Mouse (Mus musculus): Measurements from ENCODE around the gene Mast4. TPM values are rescaled to one million over a fixed set of nuclear protein-coding genes. Genes with fewer than 3 reads are reported as not detected.

The Mast4 gene
- total RNA-seq, 2 experiments from 2014 or later: 66.7 to 68.9 TPM

DNA sequence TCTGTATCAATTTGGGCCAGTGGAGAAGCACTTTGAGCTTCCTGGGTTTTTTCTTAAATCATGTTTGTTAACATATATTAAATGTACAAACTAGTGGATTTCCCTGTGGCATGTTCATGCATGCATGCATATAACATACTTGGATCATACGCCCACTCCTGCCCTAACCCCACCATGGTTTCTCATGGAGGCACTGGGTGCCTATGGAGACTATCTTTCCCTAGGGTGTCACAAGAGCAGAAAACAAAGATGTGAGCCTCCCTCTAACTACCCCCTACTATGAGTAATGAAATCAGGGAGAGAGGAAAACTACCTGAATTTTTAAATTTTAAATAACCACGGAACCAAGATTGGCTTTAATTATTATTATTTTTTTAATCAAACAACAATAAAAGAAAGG, 32.2 kb downstream of the Mast4 start:
- Histone ChIP-seq H3K4me3 (no peak overlapping the region), H3K27ac (no peak overlapping the region)
- no peak for TF ChIP-seq CTCF (conservative IDR thresholded peaks at IDR 0.05)
- DNase-seq (ENCODE audit: low spot score in 2 of 2): no peak

DNA sequence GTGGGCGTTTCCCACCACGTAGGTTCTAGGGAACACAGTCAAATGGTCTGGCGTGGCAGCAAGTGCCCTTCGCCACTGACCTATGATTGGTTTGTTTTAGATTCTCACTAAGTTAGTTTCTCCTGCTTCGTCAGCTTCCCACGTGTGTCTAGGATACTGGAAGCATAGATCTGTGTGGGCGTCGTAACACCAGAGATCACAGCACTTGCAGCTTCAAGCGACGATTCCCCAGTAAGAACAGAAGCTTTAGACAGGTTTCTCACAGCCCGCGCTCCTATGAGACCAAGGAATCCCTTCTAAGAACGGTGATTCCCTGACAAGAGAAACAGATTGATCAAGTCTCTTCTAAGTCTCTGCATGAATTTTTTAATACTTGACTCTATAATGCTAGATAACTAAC, 39.9 kb downstream of the Mast4 start:
- H3K27ac ChIP-seq: no peak overlapping the region
- no peak for TF ChIP-seq CTCF (conservative IDR thresholded peaks at IDR 0.05)
- H3K4me3 ChIP-seq: no peak overlapping the region
- no peak for DNase-seq (ENCODE audit: low spot score in 2 of 2)

DNA sequence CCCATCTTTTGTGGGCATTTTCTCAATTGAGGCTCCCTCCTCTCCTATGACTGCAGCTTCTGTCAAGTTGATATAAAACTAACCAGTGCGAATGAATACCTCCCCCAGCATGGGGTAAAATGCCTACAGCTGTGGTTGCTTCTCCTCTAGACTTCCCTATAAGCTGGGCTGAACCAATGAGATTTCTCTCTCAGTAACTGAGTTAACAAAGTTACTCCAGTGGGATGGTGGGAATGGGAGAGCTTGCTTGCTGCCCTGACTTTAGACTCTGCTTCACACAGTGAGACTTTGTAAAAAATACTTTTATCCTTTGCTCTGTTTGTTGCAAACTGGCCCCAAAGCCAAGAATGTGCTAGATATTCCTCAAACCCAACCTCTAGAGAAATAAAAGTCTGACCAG, 41.2 kb downstream of the Mast4 start:
- H3K27ac ChIP-seq: no peak overlapping the region
- no peak for DNase-seq (ENCODE audit: low spot score in 2 of 2)
- TF ChIP-seq CTCF (conservative IDR thresholded peaks at IDR 0.05): no peak
- no peak overlapping the region for H3K4me3 ChIP-seq

DNA sequence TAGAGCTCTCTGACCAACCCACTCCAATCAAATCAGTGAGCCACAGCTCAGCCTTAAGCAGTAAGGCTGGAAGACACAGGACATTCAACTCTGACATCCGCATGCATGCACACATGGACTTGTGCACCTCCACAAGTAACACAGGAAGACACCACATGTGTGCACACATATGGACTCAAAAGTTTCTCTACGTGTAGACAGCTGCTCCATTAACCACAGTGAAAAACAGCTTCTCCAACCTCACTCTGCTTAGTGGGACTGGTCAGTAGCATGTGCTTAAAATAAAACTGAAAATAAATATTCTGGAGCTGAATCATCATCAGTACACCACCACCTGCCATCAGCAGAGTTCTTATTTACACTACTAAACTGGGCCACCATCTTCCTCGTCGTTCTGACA, 43.2 kb downstream of the Mast4 start:
- DNase-seq (ENCODE audit: low spot score in 2 of 2): no peak
- Histone ChIP-seq H3K27ac (no peak overlapping the region), H3K4me3 (no peak overlapping the region)
- TF ChIP-seq CTCF (conservative IDR thresholded peaks at IDR 0.05): no peak

DNA sequence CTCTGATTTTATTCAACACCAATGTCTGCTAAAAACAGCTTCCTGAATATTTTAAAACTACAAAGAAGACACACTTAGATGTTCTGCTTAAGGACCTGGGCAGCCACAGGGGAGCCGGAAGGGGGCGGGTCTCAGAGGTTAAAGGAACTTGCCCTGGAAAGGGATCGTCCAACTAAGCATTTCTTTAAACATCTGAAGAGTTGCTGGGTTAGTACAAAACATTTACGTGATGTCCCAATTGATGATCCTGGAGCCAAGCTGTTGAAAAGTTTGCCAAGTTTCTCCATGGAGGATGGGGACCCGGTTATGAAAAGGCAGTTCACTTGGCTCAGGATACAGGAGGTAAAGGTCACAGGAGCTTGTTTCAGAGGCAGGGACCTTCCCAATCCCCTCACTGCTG, 48.5 kb downstream of the Mast4 start:
- no peak for TF ChIP-seq CTCF (conservative IDR thresholded peaks at IDR 0.05)
- H3K27ac ChIP-seq: no peak overlapping the region

DNA sequence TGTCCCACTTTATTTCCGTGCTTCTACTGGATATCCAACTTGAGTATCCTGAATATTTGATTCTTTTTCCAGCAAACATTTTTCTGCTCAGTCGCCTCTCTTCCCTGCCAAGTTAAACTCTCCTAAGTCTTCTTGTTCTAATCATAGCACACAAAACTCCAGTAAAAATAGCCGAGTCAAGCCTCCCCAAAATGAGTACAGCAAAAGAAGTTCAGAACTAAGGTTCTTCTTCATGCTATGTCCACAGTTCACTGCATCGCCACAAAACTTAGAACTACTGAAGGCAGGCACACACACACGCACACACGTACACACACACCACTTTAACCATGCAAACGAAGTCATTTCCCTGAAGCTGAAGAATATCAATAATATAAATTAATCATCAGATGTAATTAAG, 49.3 kb downstream of the Mast4 start:
- TF ChIP-seq CTCF (conservative IDR thresholded peaks at IDR 0.05): no peak
- DNase-seq (ENCODE audit: low spot score in 2 of 2): no peak
- no peak overlapping the region for H3K4me3 ChIP-seq
- H3K27ac ChIP-seq: no peak overlapping the region

More for the DNA sequence above, 48.5 kb downstream of the Mast4 start:
- no peak for DNase-seq (ENCODE audit: low spot score in 2 of 2)
- no peak overlapping the region for H3K4me3 ChIP-seq

- H3K4me3 ChIP-seq: no peak overlapping the region
- no peak for DNase-seq (ENCODE audit: low spot score in 2 of 2)
- TF ChIP-seq CTCF (conservative IDR thresholded peaks at IDR 0.05): no peak
- no peak overlapping the region for H3K27ac ChIP-seq
Observed at GRCm38 (mm10) chr13:103270856-103271391, 63.4 kb downstream of the Mast4 start.

DNA sequence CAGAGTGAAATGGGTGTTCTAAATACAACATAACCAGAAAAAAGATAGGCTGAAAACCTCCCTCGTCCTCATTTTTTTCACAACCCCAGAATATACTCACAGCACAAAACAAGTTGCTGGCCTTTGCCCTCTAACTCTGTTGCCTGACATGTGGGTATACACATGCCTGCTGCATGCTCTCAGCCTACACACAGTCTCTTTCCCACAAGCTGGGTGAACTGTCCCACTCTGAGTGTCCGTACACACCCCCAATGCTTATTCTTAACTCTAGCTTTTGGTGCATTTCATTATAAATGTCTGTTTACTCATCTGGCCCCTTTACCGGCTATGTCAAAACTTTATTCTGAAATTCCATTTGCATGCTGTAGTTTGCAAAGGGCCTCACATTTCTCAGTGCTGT, 71.6 kb downstream of the Mast4 start:
- Histone ChIP-seq H3K27ac (no peak overlapping the region), H3K4me3 (no peak overlapping the region)
- DNase-seq (ENCODE audit: low spot score in 2 of 2): no peak
- TF ChIP-seq CTCF (conservative IDR thresholded peaks at IDR 0.05): no peak

GRCm38 (mm10) chr13:103262061-103262460, 72.2 kb downstream of the Mast4 start:
- DNase-seq (ENCODE audit: low spot score in 2 of 2): no peak
- H3K4me3 ChIP-seq: no peak overlapping the region
- no peak for TF ChIP-seq CTCF (conservative IDR thresholded peaks at IDR 0.05)
- no peak overlapping the region for H3K27ac ChIP-seq

GRCm38 (mm10) chr13:103260414-103260813, 73.9 kb downstream of the Mast4 start:
- TF ChIP-seq CTCF (conservative IDR thresholded peaks at IDR 0.05): no peak
- no peak overlapping the region for H3K27ac ChIP-seq
- DNase-seq (ENCODE audit: low spot score in 2 of 2): no peak
- H3K4me3 ChIP-seq: no peak overlapping the region

DNA sequence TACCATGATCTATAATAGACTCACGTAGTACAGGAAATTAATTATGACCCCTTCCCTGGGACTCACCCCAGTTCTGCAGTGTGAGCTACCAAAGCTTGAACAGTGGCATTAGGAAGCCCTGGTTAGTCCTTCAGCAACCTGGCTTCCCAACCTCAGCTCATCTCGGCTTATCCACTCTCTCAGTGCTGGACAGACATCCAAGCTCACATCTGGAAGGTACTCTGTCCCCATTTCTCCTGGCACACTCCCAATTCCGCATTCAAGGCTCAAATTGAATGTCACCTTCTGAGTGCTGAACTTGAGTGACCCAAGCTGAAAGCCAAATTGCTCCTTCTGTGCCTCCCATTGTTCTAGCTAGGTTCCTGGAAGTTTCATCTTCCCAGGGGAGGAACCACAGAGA, 76.2 kb downstream of the Mast4 start:
- Histone ChIP-seq H3K27ac (no peak overlapping the region), H3K4me3 (no peak overlapping the region)
- TF ChIP-seq CTCF (conservative IDR thresholded peaks at IDR 0.05): no peak
- DNase-seq (ENCODE audit: low spot score in 2 of 2): no peak

- no peak for TF ChIP-seq CTCF (conservative IDR thresholded peaks at IDR 0.05)
- no peak for DNase-seq (ENCODE audit: low spot score in 2 of 2)
- no peak overlapping the region for H3K4me3 ChIP-seq
- H3K27ac ChIP-seq: no peak overlapping the region
Observed at GRCm38 (mm10) chr13:103254861-103255260, 79.4 kb downstream of the Mast4 start.

DNA sequence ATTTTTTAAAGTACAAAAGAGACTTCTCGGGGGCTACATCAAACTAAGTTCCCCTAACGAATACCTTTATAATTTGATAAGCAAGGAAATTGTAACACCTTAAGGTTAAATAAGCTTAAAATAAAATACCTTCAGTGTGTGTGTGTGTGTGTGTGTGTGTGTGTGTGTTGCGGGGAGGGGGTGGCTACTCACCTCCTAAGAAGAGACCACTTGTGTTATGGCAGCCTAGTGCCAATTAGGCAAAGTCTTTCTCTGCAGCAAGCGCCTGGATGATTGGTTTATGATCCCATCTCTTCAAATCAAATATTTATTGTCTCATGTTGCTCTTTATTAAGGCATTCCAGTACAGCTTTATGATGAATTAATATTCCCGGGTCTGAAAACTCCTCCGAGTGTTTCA, 81.2 kb downstream of the Mast4 start:
- H3K4me3 ChIP-seq: no peak overlapping the region
- no peak overlapping the region for H3K27ac ChIP-seq
- no peak for TF ChIP-seq CTCF (conservative IDR thresholded peaks at IDR 0.05)
- DNase-seq (ENCODE audit: low spot score in 2 of 2): no peak

DNA sequence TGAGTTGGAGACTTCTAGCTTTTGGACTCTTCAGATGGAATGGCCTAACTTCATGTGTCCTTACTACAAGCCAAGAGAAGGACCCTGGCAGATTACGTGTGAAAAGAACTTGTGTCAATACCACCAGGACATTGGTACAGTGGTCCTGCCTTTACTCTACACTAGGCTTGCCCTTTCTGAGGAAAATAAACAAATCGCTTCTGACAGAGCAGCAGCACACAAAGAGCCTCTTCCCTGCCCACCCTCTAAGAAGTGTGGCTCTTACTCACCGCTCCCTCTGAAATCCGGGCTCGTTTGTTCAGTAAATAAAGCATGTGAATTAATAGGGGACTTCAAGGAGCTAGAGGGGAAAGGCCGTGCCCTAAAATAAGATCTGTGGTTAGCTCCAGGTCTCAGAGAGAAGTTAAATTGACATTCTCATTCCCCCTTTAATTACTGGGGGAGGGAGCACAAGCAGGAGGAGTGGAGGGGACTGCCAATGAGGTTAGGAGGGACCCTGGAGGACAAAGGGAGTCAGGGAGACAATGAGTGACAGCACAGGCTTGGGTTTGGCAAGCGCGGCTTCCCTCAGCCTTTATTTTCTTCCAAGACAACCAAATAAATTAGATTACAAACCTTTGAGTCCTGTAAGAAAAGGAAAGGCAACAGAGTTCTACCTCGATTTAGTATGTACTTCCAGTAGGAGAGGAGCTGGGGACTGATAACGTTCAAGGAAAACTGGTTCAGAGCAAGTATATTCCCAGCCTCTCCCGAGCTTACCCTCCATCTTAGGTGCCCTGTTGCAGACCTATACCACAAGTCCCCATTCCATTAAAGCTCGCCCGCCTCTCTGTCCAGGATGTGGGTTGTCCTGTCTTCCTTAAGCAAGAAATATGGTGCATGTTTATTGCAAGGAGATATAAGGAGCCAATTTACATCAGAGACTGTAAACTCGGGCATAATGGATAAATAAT, 85.9 kb downstream of the Mast4 start:
- Histone ChIP-seq H3K27ac (no peak overlapping the region), H3K4me3 (no peak overlapping the region)
- DNase-seq (ENCODE audit: low spot score in 2 of 2): no peak
- TF ChIP-seq CTCF (conservative IDR thresholded peaks at IDR 0.05): no peak

Measured in layer of hippocampus, adult 2 months (tissue).